Mouse (Mus musculus) testis, adult 2 months (tissue): ENCODE measurements around the gene Bad.

Source experiments
- CTCF ChIP-seq: fragments of 200-500 bp; IDR thresholded peaks from 2 replicates; pipeline ENCODE4 v1.5.1; 2012; ENCODE audit warnings: low read depth, mild to moderate bottlenecking, inconsistent platforms, low read length, moderate library complexity; ENCODE audit not compliant: control insufficient read depth, insufficient read depth, insufficient replicate concordance
- POLR2A ChIP-seq: fragments of 200-500 bp; IDR thresholded peaks from 2 replicates; pipeline ENCODE4 v1.6.1; 2012; ENCODE audit warnings: low read depth, mild to moderate bottlenecking, inconsistent platforms, low read length, moderate library complexity; ENCODE audit not compliant: control insufficient read depth

GRCm38 (mm10) chr19:6987904-6988285 is 46.2 kb downstream of the Bad start:
- TF ChIP-seq CTCF: no peak
- no peak for TF ChIP-seq POLR2A
